Mouse (Mus musculus) heart, adult 8-10 months (tissue): ENCODE data around the gene Dnajc10. TPM values are rescaled to one million over a fixed set of nuclear protein-coding genes. Genes with fewer than 3 reads are reported as not detected.
A peak's percentile ranks its signal among the peaks of the same experiment; 100 is the strongest.

Experiments used
- DNase-seq: peaks from one replicate; pipeline ENCODE4 v3.0.0; 2022; ENCODE audit warnings: low spot score
- total RNA-seq, 4 experiments: library from RNA; stranded (reverse); gene quantifications; 2 replicates each; pipeline ENCODE4 v1.2.4; 2022

The Dnajc10 gene
- total RNA-seq, 4 experiments from 2014 or later = 33.5 to 36.3 (median 35.4) TPM

DNA sequence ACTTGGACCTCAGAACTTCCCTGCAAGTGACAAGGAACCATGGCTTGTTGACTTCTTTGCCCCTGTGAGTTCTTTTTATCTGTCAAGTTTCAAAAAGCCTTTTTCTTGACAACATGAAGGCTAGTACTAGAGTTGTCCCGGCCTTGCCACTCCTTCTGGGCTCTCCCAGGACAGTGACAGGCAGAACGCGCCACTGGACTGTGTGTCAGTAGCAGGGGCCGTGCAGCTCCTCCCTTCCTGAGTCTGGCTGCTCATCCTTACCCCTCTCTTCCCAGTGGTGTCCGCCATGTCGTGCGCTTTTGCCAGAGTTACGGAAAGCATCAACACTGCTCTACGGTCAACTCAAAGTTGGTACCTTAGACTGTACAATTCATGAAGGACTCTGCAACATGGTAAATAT, 25.3 kb downstream of the Dnajc10 start:
- no peak for DNase-seq

GRCm38 (mm10) chr2:80354531-80354930, 39.3 kb downstream of the Dnajc10 start:
- DNase-seq = no peak

DNA sequence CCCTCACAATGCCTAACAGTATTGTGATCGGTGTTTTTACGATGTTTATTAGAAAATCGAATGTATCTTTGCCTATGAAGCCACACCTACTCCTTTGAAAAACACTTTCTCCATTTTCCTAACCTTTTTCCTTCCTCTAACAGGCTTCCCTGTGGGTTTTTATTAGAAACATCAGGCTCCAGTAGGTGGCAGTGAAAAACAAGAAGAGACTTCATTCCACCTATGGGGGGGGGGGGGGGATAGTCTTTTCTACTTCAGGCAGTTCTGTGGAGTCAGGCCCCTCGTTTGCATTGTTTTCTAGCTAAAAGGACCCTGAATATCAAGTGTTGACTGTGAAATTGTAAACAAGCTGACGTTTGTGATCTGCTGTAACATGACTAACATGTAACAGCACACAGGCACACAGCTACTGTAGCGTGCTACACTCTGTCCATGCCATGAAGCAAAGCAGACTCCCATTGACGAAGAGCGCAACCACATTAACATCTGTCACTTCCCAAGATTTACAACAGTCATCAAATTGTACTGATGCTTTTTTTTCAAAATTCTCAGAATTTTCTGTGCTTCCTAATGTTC, 41.5 kb downstream of the Dnajc10 start:
- DNase-seq = no peak

DNA sequence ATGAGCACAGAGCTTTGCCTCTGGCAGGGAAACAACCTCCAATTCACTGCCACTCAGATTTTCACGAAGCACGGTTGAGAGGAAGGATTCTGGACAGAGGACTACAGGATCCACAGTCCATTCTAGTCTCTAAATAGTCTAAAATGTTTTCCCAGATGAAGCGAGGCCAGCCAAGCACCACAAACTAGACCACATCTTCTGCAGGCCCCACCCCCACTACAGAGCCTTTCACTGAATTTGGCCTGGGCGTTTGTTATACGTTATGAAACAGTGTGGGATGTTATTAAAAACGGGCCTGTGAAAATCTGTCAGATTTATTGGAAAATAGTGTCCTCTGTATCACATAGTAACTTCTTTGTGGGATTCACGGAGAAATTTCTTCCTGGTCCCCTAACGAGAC, 56.2 kb downstream of the Dnajc10 start:
- no peak for DNase-seq

GRCm38 (mm10) chr2:80374892-80375291, 59.6 kb downstream of the Dnajc10 start:
- DNase-seq = no peak

- DNase-seq = peak; percentile 9
Measured at GRCm38 (mm10) chr2:80379848-80380247, 64.6 kb downstream of the Dnajc10 start.

- peak; percentile 8 for DNase-seq
Measured at GRCm38 (mm10) chr2:80384447-80384846, 69.2 kb downstream of the Dnajc10 start.

DNA sequence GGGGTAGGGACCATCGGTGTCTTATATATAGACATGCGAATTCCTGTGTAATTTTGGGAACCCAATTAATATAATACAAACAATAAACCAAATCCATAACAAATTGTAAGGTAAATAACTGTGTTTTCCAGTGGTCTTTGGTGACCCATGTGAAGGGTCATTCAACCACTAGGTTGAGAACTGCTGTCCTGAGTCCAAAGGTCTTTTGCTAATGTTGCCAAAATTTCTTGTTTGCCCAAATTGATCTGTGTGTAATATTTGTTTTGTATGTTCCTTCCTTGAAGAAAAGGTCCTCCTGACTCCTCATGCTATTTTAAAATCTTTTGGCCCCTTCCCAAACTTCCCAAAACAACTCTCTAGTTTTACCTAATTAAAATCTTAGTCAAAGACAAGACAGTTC, 71.0 kb downstream of the Dnajc10 start:
- DNase-seq = no peak

DNA sequence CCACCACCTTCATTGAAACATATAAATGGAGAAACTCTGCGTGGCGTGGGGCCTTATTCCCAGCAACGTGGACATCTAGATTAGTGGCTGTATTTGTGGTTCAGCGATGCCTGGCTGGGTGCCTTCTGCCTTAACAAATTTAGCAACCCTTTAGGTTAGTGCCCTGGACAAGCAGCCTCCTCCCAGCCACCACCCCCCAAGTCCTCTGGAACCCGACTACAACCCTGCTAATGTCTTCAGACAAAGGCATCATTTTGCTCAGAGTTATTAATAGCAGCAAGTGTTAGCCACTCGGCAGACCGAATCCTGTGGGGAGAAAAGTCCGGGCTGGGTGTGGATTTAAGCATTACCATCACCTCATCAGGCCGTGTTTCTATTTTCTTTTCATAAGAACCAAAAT, 72.4 kb downstream of the Dnajc10 start:
- DNase-seq = no peak

DNA sequence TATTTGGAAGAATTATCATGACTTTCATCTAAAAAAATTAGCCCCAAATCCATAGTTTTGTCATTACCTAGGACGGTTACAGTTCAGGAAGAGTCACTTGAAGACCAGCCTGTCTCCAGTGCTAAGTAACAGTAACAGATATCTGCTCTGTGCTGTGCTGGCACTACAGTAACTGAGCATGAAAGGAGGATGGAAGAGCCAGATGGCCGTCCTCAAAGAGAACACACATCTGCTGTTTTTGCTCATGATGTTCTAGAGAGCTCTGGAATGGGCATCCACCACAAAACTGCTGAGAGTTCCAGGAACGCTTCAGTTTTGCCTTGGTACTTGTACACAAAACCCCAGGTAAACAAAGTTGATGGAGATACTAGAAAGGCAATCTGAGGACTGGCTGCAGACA, 73.1 kb downstream of the Dnajc10 start:
- no peak for DNase-seq

DNA sequence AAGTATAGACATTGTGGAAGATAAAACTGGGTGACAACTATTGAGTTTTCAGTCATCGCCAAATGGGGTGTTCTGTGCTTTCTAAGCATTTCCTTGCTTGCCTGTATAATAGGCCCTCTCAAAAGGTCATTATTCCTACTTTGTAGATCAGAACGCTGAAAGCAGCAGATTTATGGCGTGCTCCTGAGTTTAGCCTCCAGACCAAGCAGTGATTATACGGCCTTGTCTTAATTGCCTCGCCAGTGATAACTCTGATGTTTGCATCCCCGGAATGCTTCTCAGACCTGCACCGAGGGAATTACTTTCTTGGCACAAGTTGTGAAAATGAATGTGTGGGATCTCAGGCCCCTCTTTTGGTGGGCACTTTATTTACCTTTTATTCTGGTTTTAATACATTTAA, 80.8 kb downstream of the Dnajc10 start:
- no peak for DNase-seq

DNA sequence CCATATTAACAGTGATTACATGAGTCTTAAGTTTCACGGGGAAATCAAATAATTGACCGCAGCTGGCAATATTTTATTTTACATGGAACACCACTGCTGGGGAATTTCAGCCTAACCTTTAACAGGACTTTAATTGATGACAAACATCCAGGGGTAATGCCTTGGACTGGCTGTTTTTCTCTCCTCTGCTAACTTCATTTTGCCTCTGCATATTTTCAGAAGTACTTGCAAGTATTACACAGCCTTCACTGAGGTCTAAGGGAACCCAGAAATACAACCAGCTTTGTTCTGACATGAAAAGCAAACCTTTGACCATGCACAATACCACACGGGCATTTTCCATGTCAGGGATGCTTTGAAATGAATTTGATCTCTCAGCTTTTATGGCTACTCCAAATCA, 81.6 kb downstream of the Dnajc10 start:
- no peak for DNase-seq

GRCm38 (mm10) chr2:80398595-80399099, 83.4 kb downstream of the Dnajc10 start:
- DNase-seq = no peak

Other genes starting within 250 kb of the Dnajc10 start
- gene Pde1a, start 186.0 kb upstream of the Dnajc10 start, total RNA-seq = 1 to 10 TPM; 6.0 to 7.9 (median 6.5) TPM
- not detected for gene Prdx6b, start 23.0 kb upstream of the Dnajc10 start, total RNA-seq
- gene Frzb, start 132.2 kb downstream of the Dnajc10 start, total RNA-seq = 1 to 10 TPM; 3.1 to 7.0 (median 4.3) TPM